Mouse (Mus musculus): ENCODE data around the gene Hk1. TPM values are rescaled to one million over a fixed set of nuclear protein-coding genes. Genes with fewer than 3 reads are reported as not detected.
"Not testable (repeated sequence)": the region's sequence is repeated elsewhere in the genome, so short reads cannot be mapped to it uniquely, and the experiment has no call there.

Gene Hk1
- total RNA-seq, 1 experiment from 2014 or later = 195 TPM

- ATAC-seq (replicated peaks; ENCODE audit: low read depth, poor library complexity, severe bottlenecking) = no peak
Observed at GRCm38 (mm10) chr10:62326002-62326401, 53.7 kb downstream of the Hk1 start.

- not testable (repeated sequence) for ATAC-seq (replicated peaks; ENCODE audit: low read depth, poor library complexity, severe bottlenecking)
Observed at GRCm38 (mm10) chr10:62322821-62323220, 56.9 kb downstream of the Hk1 start.

DNA sequence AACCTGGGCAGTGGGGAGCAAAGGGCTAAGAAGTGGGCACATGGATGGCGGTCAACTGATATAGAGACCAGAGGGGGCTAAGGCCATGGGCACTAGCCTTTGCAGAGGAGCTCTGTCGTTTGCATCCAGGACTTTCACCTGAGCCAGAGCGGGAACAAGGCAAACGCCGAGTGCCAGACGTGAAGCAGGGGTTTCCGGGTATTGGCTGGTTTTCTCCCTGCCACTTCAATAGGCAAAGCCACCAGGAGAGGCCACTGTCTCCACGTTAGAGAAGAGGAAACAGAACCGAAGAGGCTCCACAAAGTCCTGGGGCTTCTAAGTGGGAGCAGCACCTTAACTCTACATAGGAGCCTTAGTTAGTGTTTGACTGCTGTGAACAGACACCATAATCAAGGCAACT, 58.3 kb downstream of the Hk1 start:
- ATAC-seq (replicated peaks; ENCODE audit: low read depth, poor library complexity, severe bottlenecking) = no peak; the same call in 1 of the 2 replicates

- peak; percentile 49; the same call in 1 of the 2 replicates for ATAC-seq (replicated peaks; ENCODE audit: low read depth, poor library complexity, severe bottlenecking)
Observed at GRCm38 (mm10) chr10:62320402-62320978, 59.2 kb downstream of the Hk1 start.

GRCm38 (mm10) chr10:62319154-62319553, 60.6 kb downstream of the Hk1 start:
- ATAC-seq (replicated peaks; ENCODE audit: low read depth, poor library complexity, severe bottlenecking) = no peak

GRCm38 (mm10) chr10:62316467-62316866, 63.2 kb downstream of the Hk1 start:
- no peak for ATAC-seq (replicated peaks; ENCODE audit: low read depth, poor library complexity, severe bottlenecking)

GRCm38 (mm10) chr10:62313885-62314424, 65.8 kb downstream of the Hk1 start:
- ATAC-seq (replicated peaks; ENCODE audit: low read depth, poor library complexity, severe bottlenecking) = no peak

- peak; percentile 39 for ATAC-seq (replicated peaks; ENCODE audit: low read depth, poor library complexity, severe bottlenecking)
Observed at GRCm38 (mm10) chr10:62313140-62313539, 66.6 kb downstream of the Hk1 start.

DNA sequence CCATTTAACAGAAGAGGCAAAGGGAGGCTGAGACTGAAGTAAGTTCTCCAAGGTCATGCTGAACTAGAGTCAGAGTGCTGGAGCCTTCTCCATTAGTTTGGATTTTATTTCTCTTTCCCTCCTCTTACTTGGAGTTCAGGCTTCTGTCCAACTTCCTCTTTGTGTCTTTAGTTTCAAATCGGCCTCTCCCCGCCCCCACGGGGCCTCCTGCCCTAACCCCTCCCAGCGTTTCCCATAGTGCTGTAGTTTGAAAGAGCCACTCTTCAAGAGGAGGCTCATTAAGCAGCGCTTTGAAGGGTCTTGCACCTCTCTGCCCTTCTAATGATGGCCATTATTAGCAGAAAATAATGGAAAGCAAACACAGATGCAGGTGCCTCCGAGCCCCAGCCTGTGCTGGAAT, 68.2 kb downstream of the Hk1 start:
- ATAC-seq (replicated peaks; ENCODE audit: low read depth, poor library complexity, severe bottlenecking) = peak; percentile 65

DNA sequence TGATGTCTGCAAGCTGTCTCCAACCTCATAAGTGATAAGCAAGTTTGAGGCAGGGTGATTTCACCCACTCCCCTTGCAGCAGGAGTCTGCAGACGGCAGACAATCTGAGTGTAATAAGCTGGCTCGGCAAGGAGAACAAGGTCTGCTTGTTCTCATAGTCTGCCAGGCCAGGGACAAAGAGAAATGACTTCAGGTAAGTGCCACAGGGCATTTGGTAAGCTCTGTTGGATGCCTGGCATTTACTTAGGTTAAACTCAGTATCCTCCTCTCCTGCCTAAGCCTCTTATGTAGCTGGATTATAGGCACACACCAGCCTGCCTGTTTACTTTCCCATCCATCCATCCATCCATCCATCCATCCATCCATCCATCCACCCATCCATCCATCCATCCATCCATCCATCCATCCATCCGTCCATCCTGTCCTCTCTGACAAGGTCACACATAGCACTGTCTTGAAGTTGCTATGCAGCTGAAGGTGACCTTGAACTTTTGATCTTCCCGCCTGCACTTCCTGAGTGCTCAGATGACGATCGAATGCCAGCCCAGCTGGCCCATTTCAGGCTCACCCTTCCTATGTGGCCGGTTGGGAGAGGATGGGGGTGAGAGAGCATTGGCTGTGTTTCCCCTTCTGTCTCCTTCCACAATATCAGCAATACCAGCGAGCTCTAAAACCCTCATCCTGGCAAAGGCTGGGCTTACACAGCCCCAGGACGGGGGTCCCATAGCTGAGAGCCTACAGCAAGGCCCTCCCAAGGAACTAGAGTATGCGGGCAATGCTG, 69.3 kb downstream of the Hk1 start:
- no peak for ATAC-seq (replicated peaks; ENCODE audit: low read depth, poor library complexity, severe bottlenecking)

- no peak for ATAC-seq (replicated peaks; ENCODE audit: low read depth, poor library complexity, severe bottlenecking)
Observed at GRCm38 (mm10) chr10:62309593-62309992, 70.1 kb downstream of the Hk1 start.

GRCm38 (mm10) chr10:62308896-62309491, 70.7 kb downstream of the Hk1 start:
- no peak for ATAC-seq (replicated peaks; ENCODE audit: low read depth, poor library complexity, severe bottlenecking)

DNA sequence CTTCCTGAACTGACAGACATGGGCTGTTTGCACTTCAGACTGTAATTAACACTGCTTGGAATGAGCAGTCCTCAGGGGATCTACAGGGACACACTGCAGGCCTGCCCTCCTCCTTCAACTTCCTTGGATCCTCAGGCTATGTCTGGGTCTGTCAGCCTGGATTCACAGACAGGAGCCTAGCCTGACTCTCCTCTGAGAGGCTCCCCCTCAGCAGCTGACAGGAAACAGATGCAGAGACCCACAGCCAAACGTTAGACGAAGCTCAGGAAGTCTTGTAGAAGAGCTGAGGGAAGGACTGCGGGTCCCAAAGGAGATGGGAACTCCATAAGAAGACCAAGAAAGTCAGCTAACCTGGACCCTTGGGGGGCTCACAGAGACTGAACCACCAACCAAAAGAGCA, 73.2 kb downstream of the Hk1 start:
- ATAC-seq (replicated peaks; ENCODE audit: low read depth, poor library complexity, severe bottlenecking) = peak; percentile 55

GRCm38 (mm10) chr10:62305090-62305489, 74.6 kb downstream of the Hk1 start:
- no peak for ATAC-seq (replicated peaks; ENCODE audit: low read depth, poor library complexity, severe bottlenecking)

DNA sequence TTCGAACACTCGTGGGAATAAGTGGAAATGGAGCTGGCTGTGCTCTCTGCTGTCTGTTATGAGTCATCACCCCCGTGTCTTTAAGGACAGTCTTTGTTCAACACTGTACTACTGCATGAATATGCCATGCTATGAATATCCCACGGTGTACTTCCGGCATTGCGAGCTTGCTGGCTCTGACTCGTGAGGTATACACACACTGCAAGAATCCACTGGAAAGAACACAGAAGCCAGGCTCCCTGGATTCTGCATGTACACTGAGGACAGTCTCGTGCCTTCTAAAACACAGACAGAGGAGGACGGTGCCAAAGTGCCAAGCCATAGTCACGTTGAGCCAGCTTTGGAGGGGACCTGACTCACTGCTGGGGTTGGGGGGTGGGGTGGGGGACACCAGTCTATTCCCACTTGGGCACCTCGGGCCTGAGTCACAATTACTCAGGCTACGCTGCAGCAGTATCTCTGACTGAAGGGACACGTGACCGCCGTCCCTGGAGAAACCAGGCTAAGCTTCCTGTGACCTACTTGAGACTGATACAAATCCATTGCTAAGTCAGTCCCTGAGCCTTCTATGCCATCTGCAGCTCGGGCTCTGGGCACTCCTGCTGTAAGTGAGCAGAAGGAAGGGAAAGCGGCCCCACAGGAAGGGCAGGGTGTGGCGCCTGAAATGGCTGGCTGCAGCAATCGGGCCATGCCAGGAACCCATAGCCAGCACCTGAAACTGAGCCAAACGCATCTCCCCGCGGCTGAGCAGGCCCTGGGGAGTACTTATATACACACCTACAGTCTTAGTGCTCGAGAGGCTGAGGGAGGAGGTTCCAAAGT, 79.5 kb downstream of the Hk1 start:
- peak; percentile 61 for ATAC-seq (replicated peaks; ENCODE audit: low read depth, poor library complexity, severe bottlenecking)

DNA sequence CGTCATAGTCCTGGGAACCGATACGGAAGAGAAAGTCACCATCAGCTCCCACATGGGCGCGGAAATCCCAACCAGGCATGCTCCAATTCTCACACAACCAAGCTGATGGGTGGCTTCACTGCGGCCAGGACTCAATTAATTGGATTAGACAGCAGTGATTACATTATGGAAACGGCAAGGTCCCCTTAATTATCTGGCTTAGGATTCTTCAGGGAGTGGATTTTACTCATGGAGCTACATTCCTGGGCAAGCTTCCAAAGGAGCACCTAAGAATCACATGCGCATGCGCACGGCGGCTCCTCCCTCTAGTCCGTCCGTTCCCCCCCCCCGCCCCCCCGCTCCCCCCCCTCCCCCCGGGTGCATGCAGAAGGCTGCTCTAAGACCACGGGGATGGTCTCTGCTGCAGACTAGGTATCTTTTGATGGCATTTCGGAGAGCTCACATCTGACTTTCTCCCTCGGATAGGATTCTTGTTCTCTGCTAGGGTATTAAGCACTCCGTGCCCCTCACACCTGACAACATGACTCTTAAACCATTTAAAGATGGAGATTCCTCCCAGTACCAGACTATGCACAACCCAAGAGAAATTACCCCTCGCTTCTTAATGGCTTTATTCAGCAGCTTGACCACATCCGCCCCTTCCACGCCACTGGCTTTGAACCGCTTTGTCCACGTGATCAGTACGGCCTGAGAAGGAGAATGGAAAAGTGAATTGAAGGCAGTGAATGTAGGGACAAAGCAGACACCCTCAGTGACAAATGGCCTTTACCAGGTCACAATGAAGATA, 83.4 kb downstream of the Hk1 start:
- ATAC-seq (replicated peaks; ENCODE audit: low read depth, poor library complexity, severe bottlenecking) = no peak

GRCm38 (mm10) chr10:62294112-62294511, 85.6 kb downstream of the Hk1 start:
- ATAC-seq (replicated peaks; ENCODE audit: low read depth, poor library complexity, severe bottlenecking) = no peak

DNA sequence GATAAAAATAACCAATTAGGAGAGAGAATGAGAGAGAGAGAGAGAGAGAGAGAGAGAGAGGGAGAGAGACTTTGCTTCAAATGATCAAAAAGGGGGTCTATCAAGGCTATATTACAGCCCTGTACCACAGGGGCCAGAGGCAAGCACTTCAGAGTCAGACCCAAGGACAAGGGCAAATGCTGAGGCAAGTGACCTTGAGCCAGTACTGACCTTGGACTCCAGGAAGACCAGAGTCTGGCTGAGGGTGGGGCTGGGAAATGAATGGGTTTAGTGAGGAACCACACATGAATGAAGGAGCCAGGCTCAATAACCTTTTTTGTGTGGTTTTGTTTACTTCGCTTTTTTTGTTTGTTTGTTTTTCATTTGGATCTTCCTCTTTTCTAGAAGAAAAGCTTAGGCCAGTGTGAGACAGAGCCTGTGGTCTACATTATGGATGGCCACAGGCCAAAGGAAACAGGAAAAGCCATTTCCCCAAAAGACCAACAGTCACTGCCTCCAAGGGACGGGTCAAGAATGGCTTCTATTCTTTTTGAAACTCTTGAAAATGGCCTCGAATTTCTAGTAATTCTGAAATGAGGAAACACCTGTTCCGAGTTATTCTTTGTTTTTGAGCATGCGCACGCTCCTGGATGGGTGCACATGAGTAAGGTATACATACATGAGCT, 92.1 kb downstream of the Hk1 start:
- ATAC-seq (replicated peaks; ENCODE audit: low read depth, poor library complexity, severe bottlenecking) = peak; percentile 71; the same call in 1 of the 2 replicates

DNA sequence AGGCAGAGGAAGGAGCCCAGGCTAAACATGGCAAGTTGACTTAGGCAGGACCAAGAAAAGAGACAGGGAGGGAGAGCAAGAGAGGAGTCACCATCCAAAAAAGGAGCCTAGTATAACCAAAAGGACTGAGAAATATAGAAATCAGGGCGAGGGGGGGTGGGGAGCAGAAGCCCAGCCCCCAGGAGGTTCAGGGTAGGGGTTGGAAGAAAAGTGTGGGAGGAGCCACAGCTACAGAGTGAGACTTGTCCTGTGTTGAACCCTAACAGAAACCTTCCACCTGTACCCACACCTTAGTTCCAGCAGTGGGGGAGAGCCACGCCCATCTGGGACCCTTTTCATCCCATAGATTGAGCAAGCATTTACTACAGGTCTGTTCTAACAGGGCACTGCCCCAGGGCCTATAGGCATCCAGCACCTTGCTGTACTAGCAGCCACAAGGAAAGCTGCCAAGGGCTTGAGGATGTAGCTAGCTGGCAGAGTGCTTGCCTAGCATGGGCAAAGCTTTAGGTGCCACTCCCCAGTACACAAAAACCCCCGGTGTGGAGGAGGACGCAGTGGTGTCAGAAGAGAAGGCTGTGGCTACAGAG, 96.4 kb downstream of the Hk1 start:
- ATAC-seq (replicated peaks; ENCODE audit: low read depth, poor library complexity, severe bottlenecking) = no peak
